Mouse (Mus musculus) liver, postnatal 0 days (tissue): ENCODE measurements around the gene Aldh3b2.

Experiments
- CTCF ChIP-seq: sonication (generic); IDR thresholded peaks from 2 replicates; pipeline ENCODE4 v1.5.1; 2016; ENCODE audit warnings: antibody characterized with exemption, low read depth
- EP300 ChIP-seq: IDR thresholded peaks from 2 replicates; pipeline ENCODE4 v1.6.1; 2016; ENCODE audit warnings: antibody characterized with exemption, low read depth, mild to moderate bottlenecking

DNA sequence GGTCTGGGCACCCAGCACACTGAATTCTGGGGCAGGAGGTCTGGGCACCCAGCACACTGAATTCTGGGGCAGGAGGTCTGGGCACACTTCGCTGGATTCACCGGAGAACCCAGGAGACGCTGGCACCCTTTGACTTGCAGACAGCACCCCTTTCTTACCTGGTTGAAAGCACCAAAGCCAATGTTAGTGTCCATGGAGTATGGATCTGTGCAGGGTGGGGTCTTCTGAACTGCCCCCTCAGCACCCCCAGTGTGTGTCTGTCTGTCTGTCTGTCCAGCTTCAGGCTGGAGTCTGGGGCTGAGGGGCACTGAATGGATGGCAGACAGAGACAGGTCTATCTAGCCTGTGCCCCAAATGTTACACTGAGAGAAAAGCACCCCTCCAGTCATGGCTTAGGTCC, 19.4 kb downstream of the Aldh3b2 start:
- TF ChIP-seq CTCF = no peak
- no peak for TF ChIP-seq EP300
